Mouse (Mus musculus) megakaryocyte, embryonic 14.5 days (primary cell): ENCODE data around the gene Olfr835. TPM values are rescaled to one million over a fixed set of nuclear protein-coding genes. Genes with fewer than 3 reads are reported as not detected.

Experiments
- H3K27me3 ChIP-seq: replicated peaks from 2 replicates; pipeline ENCODE3; 2012; ENCODE audit warnings: inconsistent platforms
- H3K36me3 ChIP-seq: replicated peaks from 2 replicates; pipeline ENCODE3; 2012; ENCODE audit warnings: low read length, inconsistent platforms, mixed read lengths
- H3K4me1 ChIP-seq: 2 replicates; pipeline ENCODE4 v1.6.1; 2012; ENCODE audit warnings: inconsistent platforms
- H3K4me3 ChIP-seq: replicated peaks from 2 replicates; pipeline ENCODE3; 2012; ENCODE audit warnings: moderate library complexity, mild to moderate bottlenecking, inconsistent platforms
- H3K9me3 ChIP-seq: 2 replicates; pipeline ENCODE4 v1.6.1; 2012; ENCODE audit warnings: inconsistent platforms
- FLI1 ChIP-seq: IDR thresholded peaks from 2 replicates; pipeline ENCODE4 v1.6.1; 2012; ENCODE audit warnings: low read length, inconsistent platforms, mixed read lengths
- GATA1 ChIP-seq: IDR thresholded peaks from 3 replicates; pipeline ENCODE4 v1.6.1; 2012; ENCODE audit warnings: mixed read lengths, low read length, inconsistent platforms, borderline replicate concordance
- polyA plus RNA-seq: library from polyadenylated mRNA; stranded (reverse); fragments of >175 nt; gene quantifications from 2 replicates; pipeline ENCODE4 v1.2.3, GENCODE M21; 2012; ENCODE audit warnings: low replicate concordance; ENCODE audit not compliant: insufficient read depth

Gene Olfr835
- polyA plus RNA-seq = not detected in 2 replicates

DNA sequence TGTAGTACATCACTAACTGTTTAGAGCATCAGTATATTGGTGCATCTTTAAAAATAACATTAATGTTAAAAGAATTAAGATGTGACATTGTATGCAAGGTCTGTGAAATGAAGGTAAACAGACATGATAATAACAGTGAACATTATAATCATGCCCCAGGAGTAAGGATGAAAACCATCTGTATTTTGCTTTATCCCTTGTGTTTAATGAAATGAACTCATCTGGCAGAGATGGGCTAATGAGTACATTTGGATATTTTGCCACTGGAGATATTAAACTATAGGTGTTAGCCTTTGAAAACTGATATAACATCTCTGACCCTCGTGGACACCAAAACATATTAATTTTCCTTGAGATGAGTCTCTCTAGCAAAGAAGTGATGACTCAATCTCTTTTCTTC is at the start of gene Olfr835:
Gene Olfr835, plus strand, starts transcription at position 301 of the 400 bp plus-strand sequence.
- Histone ChIP-seq H3K4me3 (no peak within 1 kb of the TSS), H3K4me1 (no peaks in the 10 kb centered on the region), H3K36me3 (no peaks in the 10 kb centered on the region), H3K9me3 (peaks cover 9% of the 10 kb centered on the region; the same call in 1 of the 2 replicates), H3K27me3 (no peaks in the 10 kb centered on the region)
- no peak for TF ChIP-seq FLI1
- no peak for TF ChIP-seq GATA1

GRCm38 (mm10) chr9:18987690-18988089 is 44.8 kb upstream of the Olfr835 start, which contains the start of gene Olfr834:
Gene Olfr834 (plus strand): TSS chr9:18987990.
- H3K27me3 ChIP-seq = no peaks in the 10 kb centered on the region
- H3K4me1 ChIP-seq = no peaks in the 10 kb centered on the region
- no peak within 1 kb of the TSS for H3K4me3 ChIP-seq
- no peaks in the 10 kb centered on the region for H3K9me3 ChIP-seq
- H3K36me3 ChIP-seq = no peaks in the 10 kb centered on the region
- TF ChIP-seq FLI1 (no peak), GATA1 (no peak)

DNA sequence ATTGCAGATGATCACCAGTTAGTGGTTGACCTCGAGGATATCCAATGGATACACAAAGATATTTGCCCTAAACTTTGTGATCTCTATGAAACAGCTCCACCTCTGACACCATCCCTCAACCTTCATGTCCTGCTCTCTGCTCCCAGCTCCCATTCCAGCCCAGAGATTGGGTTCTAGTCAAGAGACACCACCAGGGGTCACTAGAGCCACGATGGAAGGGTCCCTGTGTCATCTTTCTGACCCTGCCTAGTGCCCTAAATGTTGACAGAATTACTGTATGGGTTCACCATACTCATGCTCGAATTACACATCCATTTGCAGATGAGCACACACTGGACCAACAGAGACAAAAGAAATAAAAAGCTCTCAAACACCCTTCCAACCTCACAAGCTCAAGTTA is 52.5 kb downstream of the Olfr835 start:
- Histone ChIP-seq H3K27me3 (no peaks in the 10 kb centered on the region), H3K9me3 (no peaks in the 10 kb centered on the region), H3K4me3 (no peak overlapping the region), H3K4me1 (no peaks in the 10 kb centered on the region), H3K36me3 (no peaks in the 10 kb centered on the region)
- TF ChIP-seq GATA1 (no peak), FLI1 (no peak)

Other genes with a start within 250 kb of the Olfr835 start
- gene Olfr828, start 213.2 kb upstream of the Olfr835 start, polyA plus RNA-seq = not detected in 2 replicates
- gene Olfr829, start 177.8 kb upstream of the Olfr835 start, polyA plus RNA-seq = not detected in 2 replicates
- not detected in 2 replicates for gene Olfr830, start 158.0 kb upstream of the Olfr835 start, polyA plus RNA-seq
- gene Olfr832, start 95.6 kb upstream of the Olfr835 start, polyA plus RNA-seq = not detected in 2 replicates
- not detected in 2 replicates for gene Olfr834, start 44.7 kb upstream of the Olfr835 start, polyA plus RNA-seq
- not detected in 2 replicates for gene Olfr836, start 87.6 kb downstream of the Olfr835 start, polyA plus RNA-seq
- gene Olfr837, start 103.6 kb downstream of the Olfr835 start, polyA plus RNA-seq = not detected in 2 replicates
- not detected in 2 replicates for gene Olfr839-ps1, start 144.6 kb downstream of the Olfr835 start, polyA plus RNA-seq
- gene Olfr843, start 219.3 kb downstream of the Olfr835 start, polyA plus RNA-seq = not detected in 2 replicates